Comparison of ENCODE assay signal across 10 mouse cellular contexts in the genomic region with DNA sequence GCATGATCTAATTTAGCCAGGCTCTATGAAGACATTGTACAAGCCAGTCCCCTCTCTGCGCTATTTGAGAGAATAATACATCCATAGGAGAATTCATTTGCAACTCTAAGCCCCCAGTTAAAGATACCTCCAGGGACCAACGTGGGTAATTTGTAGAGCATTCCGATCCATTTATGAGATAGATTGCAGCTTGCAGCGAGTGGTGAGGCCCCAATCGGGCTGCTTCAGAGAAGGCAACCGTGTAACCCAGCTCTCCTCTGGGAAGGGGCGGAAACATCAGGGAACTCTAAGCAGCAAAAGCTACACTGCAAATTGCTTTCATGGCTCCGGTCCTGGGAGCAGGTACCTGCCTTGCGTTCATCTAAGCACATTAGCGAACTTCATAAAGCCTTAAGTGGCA.
"Had no signal": no experiment of that assay in that cellular context is flagged by ENCODE, and none has a peak within 500 bp of the region (broad histone marks: within the 10 kb centered on the region; RNA-seq: fewer than 3 reads in every experiment).

No protein-coding gene starts in this region.

- H3K36me3 ChIP-seq: liver, embryonic 15.5 days had no signal

- H3K4me2 ChIP-seq: liver, embryonic 11.5 days; liver, embryonic 15.5 days had no signal

- DNase-seq: kidney, postnatal 36 days; lung, adult 2 months; lung, postnatal 36 days; thymus, postnatal 4 days had no signal

- ATAC-seq: lung, postnatal 0 days had no signal

- H3K27me3 ChIP-seq: liver, embryonic 15.5 days had no signal

- H3K27ac ChIP-seq: kidney, postnatal 0 days; layer of hippocampus, adult 2 months; liver, embryonic 15.5 days; stomach, postnatal 0 days had no signal

- H3K9me3 ChIP-seq: liver, embryonic 15.5 days had no signal

- H3K4me1 ChIP-seq: liver, embryonic 15.5 days had no signal

- H3K4me3 ChIP-seq: layer of hippocampus, adult 2 months; liver, embryonic 15.5 days had no signal

- H3K9ac ChIP-seq: liver, embryonic 15.5 days had no signal
